ENCODE assay signal across 21 mouse cellular contexts in genomic region chr9:42227804-42228203, GRCm38 (mm10).
"Had no signal": no experiment of that assay in that cellular context is flagged by ENCODE, and none has a peak within 500 bp of the region (broad histone marks: within the 10 kb centered on the region; RNA-seq: fewer than 3 reads in every experiment).

No protein-coding gene starts in this region.

- H3K4me3 ChIP-seq: layer of hippocampus, adult 2 months; limb, embryonic 10.5 days; limb, embryonic 13.5 days; liver, embryonic 12.5 days; liver, embryonic 15.5 days; lung, embryonic 15.5 days; megakaryocyte, embryonic 14.5 days; midbrain, embryonic 10.5 days; midbrain, embryonic 13.5 days; myocyte; neural tube, embryonic 13.5 days had no signal

- H3K4me2 ChIP-seq: limb, embryonic 13.5 days; liver, embryonic 12.5 days; liver, embryonic 15.5 days; lung, embryonic 15.5 days; midbrain, embryonic 13.5 days; neural tube, embryonic 13.5 days had no signal

- H3K27me3 ChIP-seq: liver, embryonic 12.5 days; liver, embryonic 15.5 days; lung, embryonic 15.5 days; midbrain, embryonic 13.5 days; neural tube, embryonic 13.5 days had no signal

- H3K9ac ChIP-seq: limb, embryonic 13.5 days; liver, embryonic 12.5 days; liver, embryonic 15.5 days; lung, embryonic 15.5 days; midbrain, embryonic 13.5 days; neural tube, embryonic 13.5 days had no signal

- H3K9me3 ChIP-seq: limb, embryonic 10.5 days; limb, embryonic 13.5 days; liver, embryonic 12.5 days; liver, embryonic 15.5 days; lung, embryonic 15.5 days; midbrain, embryonic 10.5 days; midbrain, embryonic 13.5 days; neural tube, embryonic 13.5 days had no signal

- H3K36me3 ChIP-seq: limb, embryonic 10.5 days; limb, embryonic 13.5 days; liver, embryonic 12.5 days; liver, embryonic 15.5 days; lung, embryonic 15.5 days; midbrain, embryonic 10.5 days; midbrain, embryonic 13.5 days; neural tube, embryonic 13.5 days had no signal

- H3K4me1 ChIP-seq: limb, embryonic 13.5 days; liver, embryonic 12.5 days; liver, embryonic 15.5 days; lung, embryonic 15.5 days; megakaryocyte, embryonic 14.5 days; midbrain, embryonic 10.5 days; midbrain, embryonic 13.5 days had no signal

- ATAC-seq: liver, embryonic 12.5 days; midbrain, embryonic 13.5 days; midbrain, embryonic 16.5 days had no signal

- H3K27ac ChIP-seq: kidney, postnatal 0 days; layer of hippocampus, adult 2 months; limb, embryonic 10.5 days; limb, embryonic 13.5 days; liver, embryonic 12.5 days; liver, embryonic 15.5 days; lung, embryonic 15.5 days; midbrain, embryonic 10.5 days; midbrain, embryonic 13.5 days; neural tube, embryonic 13.5 days had no signal

- DNase-seq: layer of hippocampus, adult 9-11 months; liver; lung, adult 18-20 months; lung, postnatal 10 days; lung, postnatal 36 days; retina, postnatal 1 day; right cerebral cortex, postnatal 25 days; thymus, postnatal 25 days had no signal
